Mouse (Mus musculus) heart, postnatal 0 days (tissue): ENCODE measurements around the gene Chsy1.

Experiments used
- CTCF ChIP-seq: IDR thresholded peaks from 2 replicates; pipeline ENCODE4 v1.5.1; 2016; ENCODE audit warnings: antibody characterized with exemption, control low read depth, low read depth
- EP300 ChIP-seq: IDR thresholded peaks from 2 replicates; pipeline ENCODE4 v1.6.1; 2016; ENCODE audit warnings: antibody characterized with exemption, low read depth

GRCm38 (mm10) chr7:66108961-66109854, at the start of gene Chsy1:
- TF ChIP-seq CTCF (no peak), EP300 (0 out of 2 replicates have a peak, but pooled peaks have one; percentile 19)
